Mouse (Mus musculus): ENCODE results near the gene Bik. TPM values are rescaled to one million over a fixed set of nuclear protein-coding genes. Genes with fewer than 3 reads are reported as not detected.
A peak's percentile ranks its signal among the peaks of the same experiment; 100 is the strongest.

Bik gene
- total and polyA plus RNA-seq, 3 experiments = 0.50 TPM; not detected in 2

DNA sequence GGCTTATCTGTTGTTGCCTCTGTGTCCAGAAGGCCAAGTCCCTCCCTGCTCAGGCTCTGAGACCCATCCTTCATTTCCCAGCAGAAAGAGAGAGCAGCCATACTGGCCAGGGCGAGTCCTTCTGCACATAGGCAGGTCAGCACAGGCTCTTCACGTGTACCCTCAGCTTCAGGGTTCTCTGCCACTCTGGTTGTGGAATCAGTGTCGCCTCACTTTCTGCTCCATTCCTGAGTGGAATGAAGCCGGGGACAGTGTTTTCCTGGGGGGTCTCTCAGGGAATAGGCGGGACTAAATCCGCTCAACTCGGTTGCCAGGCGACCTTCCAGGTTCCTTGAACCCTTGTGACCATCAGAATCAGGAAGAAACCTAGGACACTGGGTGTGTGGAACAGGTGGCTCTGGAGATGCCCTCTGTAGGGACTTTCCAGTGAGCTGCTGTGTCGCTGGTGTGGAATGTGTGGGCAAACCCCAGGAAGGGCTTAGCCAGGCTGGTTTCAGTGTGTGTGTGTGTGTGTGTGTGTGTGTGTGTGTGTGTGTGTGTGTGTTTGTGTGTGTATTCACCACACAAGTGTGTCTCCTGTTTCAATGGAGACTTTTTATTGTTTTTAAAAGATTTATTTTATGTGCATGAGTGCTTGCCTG lies 15.1 kb downstream of the Bik start:
- H3K4me2 ChIP-seq (ENCODE audit: insufficient read depth, low read depth, poor library complexity, severe bottlenecking) = no peak overlapping the region
- dilution Hi-C loops (cut with MboI; ENCODE audit: extremely low pct_ligation_motif_present, extremely low pct_unique_long_range_greater_than_20kb, low sequenced_read_pairs) (no loop called here), in situ Hi-C loops (cut with MboI; ENCODE audit: low pct_ligation_motif_present, low pct_unique_long_range_greater_than_20kb, low sequenced_read_pairs) (no loop called here)
- peaks cover 17 to 52% of the 10 kb centered on the region in 2 experiments for H3K4me1 ChIP-seq (ENCODE audit: control insufficient read depth in 1 of 2, insufficient read depth in 2 of 2)
- H3K27me3 ChIP-seq (replicated peaks) = no peaks in the 10 kb centered on the region
- peaks cover 11 to 21% of the 10 kb centered on the region in 2 experiments for H3K36me3 ChIP-seq (replicated peaks in 1 of 2; ENCODE audit: control insufficient read depth in 1 of 2, insufficient read depth in 1 of 2, low read length in 1 of 2)
- H3K27ac ChIP-seq (ENCODE audit: insufficient read depth, low read depth) = no peak overlapping the region
- TF ChIP-seq POLR2A (IDR thresholded peaks at IDR 0.05; ENCODE audit: low read depth, low read length) = no peak
- no peak for TF ChIP-seq UBTF (IDR thresholded peaks at IDR 0.05; ENCODE audit: low read depth, low read length)
- TF ChIP-seq POLR2AphosphoS2 (IDR thresholded peaks at IDR 0.05; ENCODE audit: low read depth, low read length) = no peak
- no peak for TF ChIP-seq MEF2A (IDR thresholded peaks at IDR 0.05; ENCODE audit: borderline replicate concordance, low read depth, low read length)
- TF ChIP-seq ZMIZ1 (IDR thresholded peaks at IDR 0.05; ENCODE audit: low read depth, low read length) = no peak
- TF ChIP-seq MYC (IDR thresholded peaks at IDR 0.05; ENCODE audit: low read depth, low read length) = no peak
- no peak overlapping the region for H3K4me3 ChIP-seq (replicated peaks in 1 of 3; ENCODE audit: low read depth in 2 of 3, low read length in 2 of 3, poor library complexity in 1 of 3)
- H3K79me2 ChIP-seq (replicated peaks; ENCODE audit: control insufficient read depth, extremely low read depth, insufficient read depth, poor library complexity, severe bottlenecking) = no peaks in the 10 kb centered on the region
- no peak overlapping the region for H3K9ac ChIP-seq (ENCODE audit: insufficient read depth, low read depth)
- no peaks in the 10 kb centered on the region for H3K9me3 ChIP-seq (replicated peaks; ENCODE audit: low read length)
- no peak for DNase-seq (ENCODE audit: extremely low read depth)

GRCm38 (mm10) chr15:83546029-83546428 lies 19.4 kb downstream of the Bik start:
- Histone ChIP-seq H3K9me3 (replicated peaks; ENCODE audit: low read length) (no peaks in the 10 kb centered on the region), H3K79me2 (replicated peaks; ENCODE audit: control insufficient read depth, extremely low read depth, insufficient read depth, poor library complexity, severe bottlenecking) (no peaks in the 10 kb centered on the region), H3K36me3 (replicated peaks in 1 of 2; ENCODE audit: control insufficient read depth in 1 of 2, insufficient read depth in 1 of 2, low read length in 1 of 2) (peaks cover 52 to 64% of the 10 kb centered on the region in 2 experiments), H3K4me1 (ENCODE audit: control insufficient read depth in 1 of 2, insufficient read depth in 2 of 2) (peaks cover 10 to 37% of the 10 kb centered on the region in 2 experiments; a peak in 3 of 4 replicates), H3K4me2 (ENCODE audit: insufficient read depth, low read depth, poor library complexity, severe bottlenecking) (no peak overlapping the region), H3K9ac (ENCODE audit: insufficient read depth, low read depth) (no peak overlapping the region), H3K27ac (ENCODE audit: insufficient read depth, low read depth) (no peak overlapping the region), H3K4me3 (replicated peaks in 1 of 3; ENCODE audit: low read depth in 2 of 3, low read length in 2 of 3, poor library complexity in 1 of 3) (no peak overlapping the region), H3K27me3 (replicated peaks) (no peaks in the 10 kb centered on the region)
- dilution Hi-C loops (cut with MboI; ENCODE audit: extremely low pct_ligation_motif_present, extremely low pct_unique_long_range_greater_than_20kb, low sequenced_read_pairs) = no loop called here
- DNase-seq (ENCODE audit: extremely low read depth) = no peak
- no peak for TF ChIP-seq NELFE (IDR thresholded peaks at IDR 0.05; ENCODE audit: low read depth, low read length)
- TF ChIP-seq ZNF384 (IDR thresholded peaks at IDR 0.05; ENCODE audit: low read depth, low read length) = no peak
- peak; percentile 7; the same call in 1 of the 2 replicates for TF ChIP-seq USF1 (IDR thresholded peaks at IDR 0.05; ENCODE audit: low read depth, low read length)
- in situ Hi-C loops (cut with MboI; ENCODE audit: low pct_ligation_motif_present, low pct_unique_long_range_greater_than_20kb, low sequenced_read_pairs) = no loop called here

DNA sequence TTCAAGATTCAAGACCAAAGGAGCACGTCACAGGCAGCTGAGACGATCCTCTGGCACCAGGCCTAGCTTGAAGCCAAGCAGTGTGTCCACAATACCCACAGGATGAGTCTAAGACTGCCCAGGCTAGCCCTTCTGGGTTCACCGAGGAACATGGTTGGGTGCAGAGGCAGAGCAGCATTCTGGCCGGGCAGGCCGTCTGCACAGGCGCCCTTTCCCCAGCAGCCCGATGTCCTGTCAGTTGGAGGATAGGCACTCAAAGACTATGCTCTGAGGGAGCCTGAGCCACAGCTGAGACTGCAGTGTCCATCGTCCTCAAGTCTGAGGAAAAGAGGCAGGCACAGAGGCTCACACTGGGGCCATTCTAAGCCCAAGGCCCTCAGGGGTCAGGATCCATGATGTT lies 20.5 kb downstream of the Bik start:
- no peaks in the 10 kb centered on the region for H3K79me2 ChIP-seq (replicated peaks; ENCODE audit: control insufficient read depth, extremely low read depth, insufficient read depth, poor library complexity, severe bottlenecking)
- H3K9me3 ChIP-seq (replicated peaks; ENCODE audit: low read length) = no peaks in the 10 kb centered on the region
- no peak overlapping the region for H3K9ac ChIP-seq (ENCODE audit: insufficient read depth, low read depth)
- dilution Hi-C loops (cut with MboI; ENCODE audit: extremely low pct_ligation_motif_present, extremely low pct_unique_long_range_greater_than_20kb, low sequenced_read_pairs) = no loop called here
- peaks cover 3 to 26% of the 10 kb centered on the region in 2 experiments; a peak in 3 of 4 replicates for H3K4me1 ChIP-seq (ENCODE audit: control insufficient read depth in 1 of 2, insufficient read depth in 2 of 2)
- peaks cover 54 to 75% of the 10 kb centered on the region in 2 experiments for H3K36me3 ChIP-seq (replicated peaks in 1 of 2; ENCODE audit: control insufficient read depth in 1 of 2, insufficient read depth in 1 of 2, low read length in 1 of 2)
- no peak overlapping the region for H3K4me2 ChIP-seq (ENCODE audit: insufficient read depth, low read depth, poor library complexity, severe bottlenecking)
- H3K4me3 ChIP-seq (replicated peaks in 1 of 3; ENCODE audit: low read depth in 2 of 3, low read length in 2 of 3, poor library complexity in 1 of 3) = no peak overlapping the region
- DNase-seq (ENCODE audit: extremely low read depth) = no peak
- TF ChIP-seq POLR2AphosphoS2 (IDR thresholded peaks at IDR 0.05; ENCODE audit: low read depth, low read length) (no peak), USF1 (IDR thresholded peaks at IDR 0.05; ENCODE audit: low read depth, low read length) (no peak), JUND (conservative IDR thresholded peaks at IDR 0.05; ENCODE audit: low read depth, low read length) (no peak), HCFC1 (IDR thresholded peaks at IDR 0.05; ENCODE audit: low read depth, low read length) (no peak), IRF4 (IDR thresholded peaks at IDR 0.05; ENCODE audit: low read depth, low read length) (no peak), JUN (IDR thresholded peaks at IDR 0.05; ENCODE audit: insufficient read depth, low read depth, low read length) (no peak), EP300 (IDR thresholded peaks at IDR 0.05; ENCODE audit: low read length) (no peak), ETS1 (conservative IDR thresholded peaks at IDR 0.05; ENCODE audit: low read depth, low read length) (no peak), RCOR1 (conservative IDR thresholded peaks at IDR 0.05; ENCODE audit: low read depth, low read length) (no peak), NELFE (IDR thresholded peaks at IDR 0.05; ENCODE audit: low read depth, low read length) (no peak), MAFK (IDR thresholded peaks at IDR 0.05; ENCODE audit: insufficient replicate concordance, low read length) (no peak), ZKSCAN1 (IDR thresholded peaks at IDR 0.05; ENCODE audit: borderline replicate concordance, low read depth, low read length) (no peak), RAD21 (IDR thresholded peaks at IDR 0.05; ENCODE audit: low read depth, low read length) (no peak), GABPA (IDR thresholded peaks at IDR 0.05; ENCODE audit: insufficient replicate concordance, low read depth, low read length) (no peak), SMC3 (IDR thresholded peaks at IDR 0.05; ENCODE audit: low read depth, low read length) (no peak), USF2 (conservative IDR thresholded peaks at IDR 0.05; ENCODE audit: low read depth, low read length) (no peak), CHD2 (IDR thresholded peaks at IDR 0.05; ENCODE audit: low read length) (no peak), MYC (IDR thresholded peaks at IDR 0.05; ENCODE audit: low read depth, low read length) (no peak), MAX (IDR thresholded peaks at IDR 0.05; ENCODE audit: low read length) (no peak)
- no peak overlapping the region for H3K27ac ChIP-seq (ENCODE audit: insufficient read depth, low read depth)
- in situ Hi-C loops (cut with MboI; ENCODE audit: low pct_ligation_motif_present, low pct_unique_long_range_greater_than_20kb, low sequenced_read_pairs) = no loop called here
- H3K27me3 ChIP-seq (replicated peaks) = no peaks in the 10 kb centered on the region

Measured in CH12.LX (cell line).